Mouse (Mus musculus): Measurements from ENCODE around the gene Gm47791. TPM values are rescaled to one million over a fixed set of nuclear protein-coding genes. Genes with fewer than 3 reads are reported as not detected.

Gm47791 gene
- polyA plus RNA-seq, 1 experiment from 2014 or later, result not detected

DNA sequence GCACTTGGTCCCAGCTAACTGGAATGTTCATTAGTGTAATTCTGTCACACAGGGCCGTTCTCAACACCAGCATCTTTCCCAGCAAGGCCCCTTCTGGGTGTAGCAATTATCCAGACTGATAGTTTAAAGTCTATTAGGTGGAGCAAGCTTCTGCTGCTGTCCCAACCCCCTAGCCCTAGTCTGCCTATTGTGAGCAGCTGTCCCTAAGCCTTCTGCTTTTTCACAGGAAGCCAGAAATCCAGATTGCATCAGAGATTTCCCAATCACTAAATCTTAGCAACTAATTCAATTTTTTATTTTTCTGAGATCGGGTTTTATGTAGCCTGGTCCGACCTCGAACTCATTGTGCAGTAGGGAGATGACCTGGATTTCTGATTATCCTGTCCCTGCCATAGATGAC is 27.9 kb upstream of the Gm47791 start:
- H3K4me1 ChIP-seq, result no peaks in the 10 kb centered on the region
- WGBS, result 84% methylated on average over 4 of the region's 4 CpGs
- H3K27me3 ChIP-seq, result no peaks in the 10 kb centered on the region
- ATAC-seq (ENCODE audit: low FRiP score), result no peak
- no peak overlapping the region for H3K4me2 ChIP-seq (replicated peaks)
- H3K4me3 ChIP-seq, result no peak overlapping the region
- H3K27ac ChIP-seq, result no peak overlapping the region
- H3K9ac ChIP-seq, result no peak overlapping the region
- no peaks in the 10 kb centered on the region for H3K36me3 ChIP-seq
- H3K9me3 ChIP-seq (replicated peaks), result no peaks in the 10 kb centered on the region

DNA sequence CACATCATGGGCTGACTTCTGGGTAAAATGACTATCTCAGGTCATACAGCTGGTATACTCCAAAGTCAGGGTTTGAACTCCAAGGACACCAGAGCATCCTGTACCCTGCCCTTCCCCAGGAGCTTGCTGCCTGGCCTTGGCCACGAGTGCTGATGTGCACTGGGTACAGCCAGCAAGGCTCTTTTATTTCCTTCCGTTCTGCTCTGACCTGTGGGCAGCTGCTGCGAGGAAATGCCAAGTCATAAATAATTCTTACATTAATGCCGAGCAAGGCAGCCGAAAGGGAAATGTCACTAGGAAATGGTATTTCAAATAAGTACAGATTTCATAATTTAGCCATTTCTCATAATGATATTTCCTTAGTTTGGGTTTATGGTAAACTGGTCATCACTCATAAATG is 27.3 kb upstream of the Gm47791 start:
- Histone ChIP-seq H3K4me2 (replicated peaks) (no peak overlapping the region), H3K27me3 (no peaks in the 10 kb centered on the region), H3K27ac (no peak overlapping the region), H3K4me3 (no peak overlapping the region), H3K9me3 (replicated peaks) (no peaks in the 10 kb centered on the region), H3K36me3 (no peaks in the 10 kb centered on the region), H3K4me1 (no peaks in the 10 kb centered on the region), H3K9ac (no peak overlapping the region)
- 70% methylated on average over 5 of the region's 5 CpGs for WGBS
- ATAC-seq (ENCODE audit: low FRiP score), result no peak

DNA sequence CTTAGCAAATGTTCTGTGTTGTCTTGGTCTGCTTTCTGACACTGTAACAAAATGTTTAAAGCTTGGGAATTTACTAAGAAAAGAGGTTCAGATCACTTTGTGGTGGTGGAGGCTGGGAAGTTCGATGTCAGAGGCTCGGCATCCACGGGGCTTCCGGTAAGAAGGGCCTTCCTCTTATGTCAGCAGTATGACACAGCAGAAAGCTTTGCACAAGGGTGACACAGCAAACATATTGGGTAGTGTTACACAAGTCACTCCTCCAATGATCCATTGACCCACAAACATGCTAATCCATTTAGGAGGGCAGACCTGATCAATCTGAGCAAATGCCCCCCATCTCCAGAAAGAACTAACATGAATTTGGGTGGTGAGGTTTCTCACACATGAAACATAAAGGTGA is 26.0 kb upstream of the Gm47791 start:
- ATAC-seq (ENCODE audit: low FRiP score), result no peak
- H3K4me2 ChIP-seq (replicated peaks), result no peak overlapping the region
- H3K27ac ChIP-seq, result no peak overlapping the region
- H3K9ac ChIP-seq, result no peak overlapping the region
- H3K27me3 ChIP-seq, result no peaks in the 10 kb centered on the region
- H3K4me1 ChIP-seq, result no peaks in the 10 kb centered on the region
- no peak overlapping the region for H3K4me3 ChIP-seq
- no peaks in the 10 kb centered on the region for H3K9me3 ChIP-seq (replicated peaks)
- 92% methylated on average over 4 of the region's 4 CpGs for WGBS
- no peaks in the 10 kb centered on the region for H3K36me3 ChIP-seq

DNA sequence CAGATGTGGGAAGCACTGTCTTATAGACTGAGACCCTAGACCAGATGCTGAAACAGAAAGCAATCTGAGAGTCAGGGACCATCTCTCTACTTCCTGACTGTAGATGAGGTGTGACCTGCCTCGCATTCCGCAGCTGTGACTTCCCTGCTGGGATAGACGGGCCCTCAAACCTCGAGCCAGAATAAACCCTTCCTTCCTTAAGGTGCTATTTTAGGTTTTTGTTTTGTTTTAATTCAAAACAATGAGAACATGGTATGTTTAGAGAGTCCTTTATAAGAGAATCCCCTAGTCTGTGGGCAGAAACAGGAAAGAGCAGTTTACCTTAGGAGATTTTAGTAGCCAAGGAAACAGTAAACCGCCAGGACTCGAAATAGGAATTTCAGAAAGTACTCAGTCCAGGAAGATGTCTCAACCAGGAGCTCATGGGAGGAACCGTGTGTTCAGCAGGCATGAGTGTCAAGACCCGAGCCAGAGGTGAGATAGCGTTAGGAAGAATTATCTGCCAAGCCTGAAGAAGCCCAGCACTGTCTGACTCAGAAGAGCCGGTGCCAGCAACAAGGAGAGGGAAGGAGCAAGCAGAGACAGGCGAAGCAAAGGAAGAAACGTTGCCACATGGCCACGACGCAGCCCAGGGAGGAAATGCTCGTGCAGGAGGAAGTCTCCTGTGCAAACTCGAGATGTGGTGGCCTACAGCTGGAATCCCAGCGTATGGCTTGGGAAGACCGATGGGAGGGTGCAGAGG is 24.8 kb upstream of the Gm47791 start:
- no peak for ATAC-seq (ENCODE audit: low FRiP score)
- Histone ChIP-seq H3K27ac (no peak overlapping the region), H3K27me3 (no peaks in the 10 kb centered on the region), H3K4me2 (replicated peaks) (no peak overlapping the region), H3K4me3 (no peak overlapping the region), H3K9ac (no peak overlapping the region), H3K36me3 (no peaks in the 10 kb centered on the region), H3K9me3 (replicated peaks) (no peaks in the 10 kb centered on the region), H3K4me1 (no peaks in the 10 kb centered on the region)
- 79% methylated on average over 18 of the region's 18 CpGs for WGBS

DNA sequence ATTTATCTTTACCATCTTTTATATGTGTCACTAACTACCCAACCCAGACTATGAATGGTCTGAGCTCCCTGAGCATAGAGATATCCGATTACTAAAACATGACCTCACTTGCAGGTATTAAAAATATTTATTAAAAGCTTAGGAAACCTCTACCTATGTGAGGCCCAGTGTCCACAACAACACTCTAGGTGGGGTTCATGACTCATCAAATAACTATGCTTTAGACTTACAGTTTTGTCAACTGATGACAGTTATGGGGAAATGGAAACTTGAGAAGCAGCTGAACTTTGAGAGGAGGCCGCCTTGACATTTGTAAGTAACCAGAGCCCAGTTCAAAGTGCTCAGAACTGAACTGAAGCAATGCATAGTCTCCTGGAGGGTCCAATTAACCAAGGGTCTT is 24.2 kb upstream of the Gm47791 start:
- Histone ChIP-seq H3K4me2 (replicated peaks) (no peak overlapping the region), H3K27ac (no peak overlapping the region), H3K4me3 (no peak overlapping the region), H3K27me3 (no peaks in the 10 kb centered on the region), H3K4me1 (no peaks in the 10 kb centered on the region), H3K9ac (no peak overlapping the region), H3K9me3 (replicated peaks) (no peaks in the 10 kb centered on the region), H3K36me3 (no peaks in the 10 kb centered on the region)
- no peak for ATAC-seq (ENCODE audit: low FRiP score)
- 85% methylated on average over 2 of the region's 2 CpGs for WGBS

DNA sequence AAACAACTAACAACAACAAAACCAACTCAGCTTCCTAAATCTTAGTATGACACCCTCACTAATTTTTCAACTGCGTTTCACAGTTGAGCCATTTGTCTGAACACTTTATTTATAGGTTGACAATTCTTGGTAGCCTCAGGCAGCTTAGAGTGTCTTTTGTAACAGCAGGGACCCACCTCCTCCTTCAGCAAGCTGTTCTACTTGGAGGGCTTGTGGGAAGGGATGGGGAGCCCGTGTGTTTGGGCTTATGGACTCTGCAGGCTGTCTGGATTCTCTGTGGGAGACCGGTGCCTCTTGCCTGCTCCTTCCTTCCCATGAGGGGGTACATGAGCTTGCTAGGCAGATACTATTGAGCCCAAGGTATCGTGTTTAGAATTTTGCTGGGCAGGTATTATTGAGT is 22.9 kb upstream of the Gm47791 start:
- Histone ChIP-seq H3K9ac (no peak overlapping the region), H3K27ac (no peak overlapping the region), H3K4me1 (no peaks in the 10 kb centered on the region), H3K36me3 (no peaks in the 10 kb centered on the region), H3K9me3 (replicated peaks) (no peaks in the 10 kb centered on the region), H3K4me3 (no peak overlapping the region), H3K27me3 (no peaks in the 10 kb centered on the region), H3K4me2 (replicated peaks) (no peak overlapping the region)
- 52% methylated on average over 4 of the region's 4 CpGs for WGBS
- no peak for ATAC-seq (ENCODE audit: low FRiP score)

DNA sequence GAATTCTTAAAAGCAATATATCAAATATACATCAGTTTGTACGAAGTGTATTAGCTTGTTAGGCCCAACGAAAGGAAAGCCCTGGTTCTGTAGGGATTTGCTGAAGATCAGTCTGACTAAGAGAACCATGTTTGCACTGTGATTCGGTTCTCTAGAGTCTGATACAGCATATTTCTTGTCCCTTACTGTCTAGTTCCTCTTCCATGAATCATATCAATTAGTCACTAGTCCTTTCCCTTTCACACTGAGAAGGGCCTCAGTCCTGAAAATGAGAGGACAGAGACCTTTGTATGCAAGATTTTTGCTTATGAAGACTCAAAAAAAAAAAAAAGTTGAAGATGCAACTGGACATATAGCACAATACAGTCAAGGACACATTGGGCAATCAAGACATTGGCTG is 22.1 kb upstream of the Gm47791 start:
- Histone ChIP-seq H3K4me1 (no peaks in the 10 kb centered on the region), H3K4me2 (replicated peaks) (no peak overlapping the region), H3K27ac (no peak overlapping the region), H3K9me3 (replicated peaks) (no peaks in the 10 kb centered on the region), H3K9ac (no peak overlapping the region), H3K4me3 (no peak overlapping the region), H3K27me3 (no peaks in the 10 kb centered on the region), H3K36me3 (no peaks in the 10 kb centered on the region)
- ATAC-seq (ENCODE audit: low FRiP score), result no peak
- 93% methylated on average over 3 of the region's 3 CpGs for WGBS

DNA sequence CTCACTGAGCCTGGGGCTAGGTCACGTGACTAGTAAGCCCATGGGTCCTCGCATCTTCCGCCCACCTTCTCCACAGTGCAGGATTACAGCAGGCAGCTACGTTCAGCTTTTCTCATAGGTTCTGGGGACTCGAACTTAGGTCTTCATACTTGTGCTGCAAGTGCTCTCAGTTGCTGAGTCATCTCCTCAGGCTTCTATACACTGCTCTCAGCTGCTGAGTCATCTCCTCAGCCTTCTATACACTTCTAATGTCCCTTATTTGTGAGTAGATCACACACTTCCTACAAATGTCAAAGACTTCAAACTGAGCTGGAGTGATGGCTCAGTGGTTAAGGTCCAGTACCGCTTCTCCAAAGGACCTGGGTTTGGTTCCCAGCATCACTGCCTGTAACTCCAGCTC is 21.2 kb upstream of the Gm47791 start:
- no peak overlapping the region for H3K4me3 ChIP-seq
- WGBS, result 86% methylated on average over 6 of the region's 6 CpGs
- H3K4me2 ChIP-seq (replicated peaks), result no peak overlapping the region
- H3K27me3 ChIP-seq, result no peaks in the 10 kb centered on the region
- H3K9ac ChIP-seq, result no peak overlapping the region
- H3K36me3 ChIP-seq, result no peaks in the 10 kb centered on the region
- no peaks in the 10 kb centered on the region for H3K4me1 ChIP-seq
- ATAC-seq (ENCODE audit: low FRiP score), result no peak
- no peak overlapping the region for H3K27ac ChIP-seq
- no peaks in the 10 kb centered on the region for H3K9me3 ChIP-seq (replicated peaks)

DNA sequence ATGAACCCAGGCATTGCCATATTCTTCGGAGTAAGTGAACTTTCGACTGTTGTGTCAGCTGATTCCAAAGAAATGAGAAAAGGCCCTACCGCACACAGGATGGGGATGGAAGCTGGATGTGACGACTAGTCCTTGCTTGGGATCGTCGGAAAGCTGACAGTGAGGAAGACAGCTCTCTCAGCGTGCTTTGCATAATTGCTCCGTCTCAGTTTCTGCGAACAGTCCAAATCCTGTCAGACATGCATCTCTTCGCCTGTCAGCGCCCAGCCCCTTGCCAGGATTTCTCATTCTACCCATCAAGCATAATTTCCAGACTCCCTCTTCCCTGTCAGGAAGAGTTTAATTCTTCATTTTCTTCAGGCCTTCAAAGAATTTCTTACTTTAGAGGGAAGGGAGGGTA is 20.1 kb upstream of the Gm47791 start:
- Histone ChIP-seq H3K4me1 (no peaks in the 10 kb centered on the region), H3K9me3 (replicated peaks) (no peaks in the 10 kb centered on the region), H3K36me3 (no peaks in the 10 kb centered on the region), H3K4me3 (no peak overlapping the region), H3K9ac (no peak overlapping the region), H3K27ac (no peak overlapping the region), H3K4me2 (replicated peaks) (no peak overlapping the region), H3K27me3 (no peaks in the 10 kb centered on the region)
- ATAC-seq (ENCODE audit: low FRiP score), result no peak
- WGBS, result 86% methylated on average over 11 of the region's 11 CpGs

DNA sequence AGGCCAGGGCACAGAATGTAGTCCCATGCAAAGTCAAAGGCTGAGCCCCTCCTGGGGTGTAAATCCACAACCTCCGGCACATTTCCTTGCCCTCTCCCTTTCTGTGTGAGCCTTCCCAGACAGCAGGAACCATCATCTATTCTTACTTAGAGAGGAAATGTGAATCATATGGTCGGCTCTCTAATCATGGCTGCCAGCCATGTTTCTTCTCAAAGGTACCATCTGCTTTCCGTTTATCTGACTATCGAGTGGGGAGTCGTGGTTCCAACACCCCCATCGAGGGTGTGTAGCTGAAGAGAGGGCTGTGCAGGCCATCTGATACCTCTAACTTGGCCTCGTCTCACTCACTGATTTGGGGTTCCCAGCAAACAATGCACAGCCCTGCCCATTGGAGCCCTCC is 17.0 kb upstream of the Gm47791 start:
- Histone ChIP-seq H3K4me1 (no peaks in the 10 kb centered on the region), H3K27me3 (no peaks in the 10 kb centered on the region), H3K4me2 (replicated peaks) (no peak overlapping the region), H3K4me3 (no peak overlapping the region), H3K9ac (no peak overlapping the region), H3K9me3 (replicated peaks) (no peaks in the 10 kb centered on the region), H3K27ac (no peak overlapping the region), H3K36me3 (no peaks in the 10 kb centered on the region)
- ATAC-seq (ENCODE audit: low FRiP score), result no peak
- 74% methylated on average over 7 of the region's 7 CpGs for WGBS

DNA sequence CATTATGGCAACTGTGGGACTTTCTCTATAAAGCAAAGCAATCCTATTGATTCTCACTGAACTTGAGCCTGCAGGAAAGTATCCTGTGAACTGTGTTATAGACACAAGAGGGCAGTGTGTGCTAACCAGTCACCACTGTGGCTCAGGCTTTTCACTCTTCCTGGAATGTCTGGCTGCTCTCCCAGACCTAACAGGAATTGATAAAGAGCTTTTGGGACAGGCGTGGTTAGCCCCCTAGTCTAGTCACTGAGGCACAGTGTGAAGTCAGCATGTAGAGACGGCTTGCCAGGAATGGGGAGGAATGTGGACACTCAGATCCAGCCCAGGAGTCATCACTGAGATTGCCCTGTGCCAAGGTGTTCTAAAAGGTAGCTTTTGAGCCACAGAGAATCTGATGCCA is 16.4 kb upstream of the Gm47791 start:
- Histone ChIP-seq H3K4me2 (replicated peaks) (no peak overlapping the region), H3K27me3 (no peaks in the 10 kb centered on the region), H3K4me1 (no peaks in the 10 kb centered on the region), H3K9ac (no peak overlapping the region), H3K4me3 (no peak overlapping the region), H3K9me3 (replicated peaks) (no peaks in the 10 kb centered on the region), H3K36me3 (no peaks in the 10 kb centered on the region), H3K27ac (no peak overlapping the region)
- 8% methylated on average over 2 of the region's 2 CpGs for WGBS
- ATAC-seq (ENCODE audit: low FRiP score), result peak; percentile 86

DNA sequence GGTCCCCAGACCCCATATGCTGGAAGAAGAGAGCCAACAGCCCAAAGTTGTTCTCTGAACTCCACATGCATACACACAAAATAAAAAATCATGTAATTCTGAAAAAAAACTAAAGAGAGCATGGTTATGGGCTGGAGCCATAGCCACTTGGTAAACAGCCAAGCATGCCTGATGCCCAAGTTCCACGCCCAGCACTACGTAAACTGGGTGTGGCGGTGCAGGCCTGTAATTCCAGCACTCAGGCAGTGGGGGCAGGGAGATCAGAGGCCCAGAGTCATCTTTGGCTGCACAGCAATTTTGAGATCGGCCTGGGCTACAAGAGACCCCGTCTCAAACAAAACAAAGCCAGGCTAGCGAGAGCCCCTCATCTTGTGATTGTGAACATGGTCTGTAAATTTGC is 14.5 kb upstream of the Gm47791 start:
- 78% methylated on average over 6 of the region's 6 CpGs for WGBS
- no peak overlapping the region for H3K27ac ChIP-seq
- no peak for ATAC-seq (ENCODE audit: low FRiP score)
- H3K9me3 ChIP-seq (replicated peaks), result no peaks in the 10 kb centered on the region
- H3K4me1 ChIP-seq, result no peaks in the 10 kb centered on the region
- no peak overlapping the region for H3K4me2 ChIP-seq (replicated peaks)
- H3K27me3 ChIP-seq, result no peaks in the 10 kb centered on the region
- no peak overlapping the region for H3K9ac ChIP-seq
- no peak overlapping the region for H3K4me3 ChIP-seq
- no peaks in the 10 kb centered on the region for H3K36me3 ChIP-seq

DNA sequence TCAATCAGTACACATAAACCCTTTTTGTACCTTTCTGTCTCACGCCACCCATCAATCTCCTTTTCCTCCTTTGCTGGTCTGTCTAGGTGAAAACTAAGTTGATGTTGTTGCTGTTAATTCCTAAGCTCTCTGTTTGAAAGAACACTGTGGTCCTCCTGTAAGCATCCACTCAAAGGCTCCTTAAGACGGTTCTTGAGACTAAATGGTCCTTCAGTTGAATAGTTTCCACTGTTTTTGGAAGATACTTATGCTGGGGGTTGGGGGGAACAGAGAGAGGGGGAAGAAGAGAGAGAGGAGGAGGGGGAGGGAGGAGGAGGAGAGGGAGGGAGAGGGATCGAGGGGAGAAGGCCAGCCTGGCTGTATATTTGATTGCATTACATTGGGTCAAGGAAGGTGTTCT is 12.5 kb upstream of the Gm47791 start:
- H3K4me1 ChIP-seq, result no peaks in the 10 kb centered on the region
- H3K4me2 ChIP-seq (replicated peaks), result no peak overlapping the region
- H3K9ac ChIP-seq, result no peak overlapping the region
- WGBS, result 79% methylated on average over 3 of the region's 3 CpGs
- no peaks in the 10 kb centered on the region for H3K9me3 ChIP-seq (replicated peaks)
- H3K27me3 ChIP-seq, result no peaks in the 10 kb centered on the region
- no peak overlapping the region for H3K4me3 ChIP-seq
- H3K27ac ChIP-seq, result no peak overlapping the region
- ATAC-seq (ENCODE audit: low FRiP score), result no peak
- H3K36me3 ChIP-seq, result no peaks in the 10 kb centered on the region

Data from hindbrain, embryonic 12.5 days (tissue).